Mouse (Mus musculus): ENCODE data around the gene Mcm2. TPM values are rescaled to one million over a fixed set of nuclear protein-coding genes. Genes with fewer than 3 reads are reported as not detected.

The Mcm2 gene
- polyA plus RNA-seq, 1 experiment from 2014 or later: 219 TPM

GRCm38 (mm10) chr6:88903708-88904107 lies 5.1 kb upstream of the Mcm2 start:
- peaks cover 12% of the 10 kb centered on the region for H3K4me1 ChIP-seq (ENCODE audit: control insufficient read depth, insufficient read depth, low read length)
- H3K27me3 ChIP-seq (ENCODE audit: control insufficient read depth, insufficient read depth, low read length): no peaks in the 10 kb centered on the region
- peak overlapping the region; percentile 50; the same call in 1 of the 2 replicates for H3K4me3 ChIP-seq (ENCODE audit: low read depth, low read length)
- H3K9ac ChIP-seq (ENCODE audit: low read length): no peak overlapping the region
- no peak for DNase-seq (ENCODE audit: low spot score)
- 84% methylated on average over 5 of the region's 5 CpGs for WGBS
- no peaks in the 10 kb centered on the region; the same call in 1 of the 2 replicates for H3K36me3 ChIP-seq (ENCODE audit: control insufficient read depth, insufficient read depth, low read length)
- no peak for ATAC-seq (ENCODE audit: insufficient read depth, low FRiP score, low TSS enrichment)
- H3K4me2 ChIP-seq (ENCODE audit: low read depth): peak overlapping the region; percentile 71
- no peak overlapping the region for H3K27ac ChIP-seq (ENCODE audit: low read depth, low read length)
- no peaks in the 10 kb centered on the region for H3K9me3 ChIP-seq (ENCODE audit: control insufficient read depth, low read length)

- peak within 1 kb of the TSS; percentile 71 for H3K4me2 ChIP-seq (ENCODE audit: low read depth)
- DNase-seq (ENCODE audit: low spot score) (peak; percentile 94), ATAC-seq (ENCODE audit: insufficient read depth, low FRiP score, low TSS enrichment) (peak; percentile 81)
- no peaks in the 10 kb centered on the region for H3K9me3 ChIP-seq (ENCODE audit: control insufficient read depth, low read length)
- peak within 1 kb of the TSS; percentile 75 for H3K9ac ChIP-seq (ENCODE audit: low read length)
- H3K4me3 ChIP-seq (ENCODE audit: low read depth, low read length): peak within 1 kb of the TSS; percentile 50
- H3K36me3 ChIP-seq (ENCODE audit: control insufficient read depth, insufficient read depth, low read length): no peaks in the 10 kb centered on the region
- H3K4me1 ChIP-seq (ENCODE audit: control insufficient read depth, insufficient read depth, low read length): peaks cover 16% of the 10 kb centered on the region
- peak within 1 kb of the TSS; percentile 72 for H3K27ac ChIP-seq (ENCODE audit: low read depth, low read length)
- WGBS: under 1% methylated on average over 66 of the region's 66 CpGs
- no peaks in the 10 kb centered on the region for H3K27me3 ChIP-seq (ENCODE audit: control insufficient read depth, insufficient read depth, low read length)
Measured at GRCm38 (mm10) chr6:88901947-88902820, 3.6 kb upstream of the Mcm2 start, which contains the start of gene Tpra1. TSS of gene Tpra1 (plus strand) at chr6:88902251.

- Histone ChIP-seq H3K4me2 (ENCODE audit: low read depth) (peak overlapping the region; percentile 71), H3K4me1 (ENCODE audit: control insufficient read depth, insufficient read depth, low read length) (peaks cover 15% of the 10 kb centered on the region), H3K27ac (ENCODE audit: low read depth, low read length) (no peak overlapping the region), H3K9me3 (ENCODE audit: control insufficient read depth, low read length) (no peaks in the 10 kb centered on the region), H3K27me3 (ENCODE audit: control insufficient read depth, insufficient read depth, low read length) (no peaks in the 10 kb centered on the region), H3K36me3 (ENCODE audit: control insufficient read depth, insufficient read depth, low read length) (peaks cover 2% of the 10 kb centered on the region; the same call in 1 of the 2 replicates), H3K4me3 (ENCODE audit: low read depth, low read length) (peak overlapping the region; percentile 50), H3K9ac (ENCODE audit: low read length) (peak overlapping the region; percentile 45)
- no peak for DNase-seq (ENCODE audit: low spot score)
- 9% methylated on average over 5 of the region's 5 CpGs for WGBS
- ATAC-seq (ENCODE audit: insufficient read depth, low FRiP score, low TSS enrichment): no peak
Measured at GRCm38 (mm10) chr6:88901471-88901870, 2.9 kb upstream of the Mcm2 start.

GRCm38 (mm10) chr6:88899628-88900027 lies 1.0 kb upstream of the Mcm2 start:
- ATAC-seq (ENCODE audit: insufficient read depth, low FRiP score, low TSS enrichment) (no peak), DNase-seq (ENCODE audit: low spot score) (no peak)
- no peak overlapping the region for H3K27ac ChIP-seq (ENCODE audit: low read depth, low read length)
- H3K36me3 ChIP-seq (ENCODE audit: control insufficient read depth, insufficient read depth, low read length): peaks cover 12% of the 10 kb centered on the region
- no peak overlapping the region for H3K9ac ChIP-seq (ENCODE audit: low read length)
- no peak overlapping the region for H3K4me2 ChIP-seq (ENCODE audit: low read depth)
- no peaks in the 10 kb centered on the region for H3K27me3 ChIP-seq (ENCODE audit: control insufficient read depth, insufficient read depth, low read length)
- H3K4me3 ChIP-seq (ENCODE audit: low read depth, low read length): no peak overlapping the region
- H3K4me1 ChIP-seq (ENCODE audit: control insufficient read depth, insufficient read depth, low read length): peaks cover 15% of the 10 kb centered on the region
- WGBS: 92% methylated on average over 2 of the region's 2 CpGs
- no peaks in the 10 kb centered on the region for H3K9me3 ChIP-seq (ENCODE audit: control insufficient read depth, low read length)

- Histone ChIP-seq H3K9me3 (ENCODE audit: control insufficient read depth, low read length) (no peaks in the 10 kb centered on the region), H3K27ac (ENCODE audit: low read depth, low read length) (no peak overlapping the region), H3K4me3 (ENCODE audit: low read depth, low read length) (no peak overlapping the region; the same call in 1 of the 2 replicates), H3K4me1 (ENCODE audit: control insufficient read depth, insufficient read depth, low read length) (peaks cover 15% of the 10 kb centered on the region), H3K36me3 (ENCODE audit: control insufficient read depth, insufficient read depth, low read length) (peaks cover 14% of the 10 kb centered on the region), H3K9ac (ENCODE audit: low read length) (no peak overlapping the region), H3K4me2 (ENCODE audit: low read depth) (peak overlapping the region; percentile 56), H3K27me3 (ENCODE audit: control insufficient read depth, insufficient read depth, low read length) (no peaks in the 10 kb centered on the region)
- DNase-seq (ENCODE audit: low spot score) (no peak), ATAC-seq (ENCODE audit: insufficient read depth, low FRiP score, low TSS enrichment) (no peak)
- 56% methylated on average over 4 of the region's 4 CpGs for WGBS
Measured at GRCm38 (mm10) chr6:88899086-88899485, 506 bp upstream of the Mcm2 start.

- H3K27me3 ChIP-seq (ENCODE audit: control insufficient read depth, insufficient read depth, low read length): no peaks in the 10 kb centered on the region
- peak overlapping the region; percentile 14; the same call in 1 of the 2 replicates for H3K4me3 ChIP-seq (ENCODE audit: low read depth, low read length)
- H3K4me2 ChIP-seq (ENCODE audit: low read depth): peak overlapping the region; percentile 56
- WGBS: 81% methylated on average over 7 of the region's 7 CpGs
- no peaks in the 10 kb centered on the region for H3K9me3 ChIP-seq (ENCODE audit: control insufficient read depth, low read length)
- no peak overlapping the region for H3K27ac ChIP-seq (ENCODE audit: low read depth, low read length)
- peaks cover 8% of the 10 kb centered on the region; the same call in 1 of the 2 replicates for H3K4me1 ChIP-seq (ENCODE audit: control insufficient read depth, insufficient read depth, low read length)
- H3K36me3 ChIP-seq (ENCODE audit: control insufficient read depth, insufficient read depth, low read length): peaks cover 25% of the 10 kb centered on the region
- H3K9ac ChIP-seq (ENCODE audit: low read length): peak overlapping the region; percentile 50
- ATAC-seq (ENCODE audit: insufficient read depth, low FRiP score, low TSS enrichment) (no peak), DNase-seq (ENCODE audit: low spot score) (no peak)
Measured at GRCm38 (mm10) chr6:88897246-88897645, 1.3 kb downstream of the Mcm2 start.

- Histone ChIP-seq H3K27me3 (ENCODE audit: control insufficient read depth, insufficient read depth, low read length) (no peaks in the 10 kb centered on the region), H3K4me1 (ENCODE audit: control insufficient read depth, insufficient read depth, low read length) (peaks cover 5% of the 10 kb centered on the region; the same call in 1 of the 2 replicates), H3K27ac (ENCODE audit: low read depth, low read length) (no peak overlapping the region), H3K4me3 (ENCODE audit: low read depth, low read length) (no peak overlapping the region), H3K9me3 (ENCODE audit: control insufficient read depth, low read length) (no peaks in the 10 kb centered on the region), H3K4me2 (ENCODE audit: low read depth) (no peak overlapping the region), H3K9ac (ENCODE audit: low read length) (no peak overlapping the region), H3K36me3 (ENCODE audit: control insufficient read depth, insufficient read depth, low read length) (peaks cover 34% of the 10 kb centered on the region)
- WGBS: 83% methylated on average over 6 of the region's 6 CpGs
- no peak for DNase-seq (ENCODE audit: low spot score)
- no peak for ATAC-seq (ENCODE audit: insufficient read depth, low FRiP score, low TSS enrichment)
Measured at GRCm38 (mm10) chr6:88895943-88896342, 2.6 kb downstream of the Mcm2 start.

GRCm38 (mm10) chr6:88893559-88893958 lies 5.0 kb downstream of the Mcm2 start:
- H3K27me3 ChIP-seq (ENCODE audit: control insufficient read depth, insufficient read depth, low read length): no peaks in the 10 kb centered on the region
- 75% methylated on average over 5 of the region's 5 CpGs for WGBS
- no peaks in the 10 kb centered on the region for H3K9me3 ChIP-seq (ENCODE audit: control insufficient read depth, low read length)

GRCm38 (mm10) chr6:88890832-88891231 lies 7.7 kb downstream of the Mcm2 start:
- Histone ChIP-seq H3K9ac (ENCODE audit: low read length) (no peak overlapping the region), H3K27me3 (ENCODE audit: control insufficient read depth, insufficient read depth, low read length) (no peaks in the 10 kb centered on the region), H3K4me1 (ENCODE audit: control insufficient read depth, insufficient read depth, low read length) (no peaks in the 10 kb centered on the region), H3K9me3 (ENCODE audit: control insufficient read depth, low read length) (no peaks in the 10 kb centered on the region), H3K4me2 (ENCODE audit: low read depth) (no peak overlapping the region), H3K4me3 (ENCODE audit: low read depth, low read length) (no peak overlapping the region), H3K27ac (ENCODE audit: low read depth, low read length) (no peak overlapping the region), H3K36me3 (ENCODE audit: control insufficient read depth, insufficient read depth, low read length) (peaks cover 60% of the 10 kb centered on the region)
- ATAC-seq (ENCODE audit: insufficient read depth, low FRiP score, low TSS enrichment): no peak
- 90% methylated on average over 7 of the region's 7 CpGs for WGBS
- DNase-seq (ENCODE audit: low spot score): no peak

More at GRCm38 (mm10) chr6:88893559-88893958, 5.0 kb downstream of the Mcm2 start:
- Histone ChIP-seq H3K36me3 (ENCODE audit: control insufficient read depth, insufficient read depth, low read length) (peaks cover 52% of the 10 kb centered on the region), H3K27ac (ENCODE audit: low read depth, low read length) (no peak overlapping the region), H3K4me3 (ENCODE audit: low read depth, low read length) (no peak overlapping the region), H3K9ac (ENCODE audit: low read length) (no peak overlapping the region), H3K4me1 (ENCODE audit: control insufficient read depth, insufficient read depth, low read length) (peaks cover 5% of the 10 kb centered on the region; the same call in 1 of the 2 replicates), H3K4me2 (ENCODE audit: low read depth) (no peak overlapping the region)
- DNase-seq (ENCODE audit: low spot score) (peak; percentile 58), ATAC-seq (ENCODE audit: insufficient read depth, low FRiP score, low TSS enrichment) (no peak)
